Mouse (Mus musculus) cerebellum, postnatal 4 days (tissue): ENCODE results near the gene Pip4p1.

ENCODE experiments used
- DNase-seq, 2 experiments: peaks; one replicate each; pipeline ENCODE4 v3.0.0; 2022; ENCODE audit warnings: low spot score in 2 of 2, mixed read lengths in 1 of 2

Pip4p1 gene

DNA sequence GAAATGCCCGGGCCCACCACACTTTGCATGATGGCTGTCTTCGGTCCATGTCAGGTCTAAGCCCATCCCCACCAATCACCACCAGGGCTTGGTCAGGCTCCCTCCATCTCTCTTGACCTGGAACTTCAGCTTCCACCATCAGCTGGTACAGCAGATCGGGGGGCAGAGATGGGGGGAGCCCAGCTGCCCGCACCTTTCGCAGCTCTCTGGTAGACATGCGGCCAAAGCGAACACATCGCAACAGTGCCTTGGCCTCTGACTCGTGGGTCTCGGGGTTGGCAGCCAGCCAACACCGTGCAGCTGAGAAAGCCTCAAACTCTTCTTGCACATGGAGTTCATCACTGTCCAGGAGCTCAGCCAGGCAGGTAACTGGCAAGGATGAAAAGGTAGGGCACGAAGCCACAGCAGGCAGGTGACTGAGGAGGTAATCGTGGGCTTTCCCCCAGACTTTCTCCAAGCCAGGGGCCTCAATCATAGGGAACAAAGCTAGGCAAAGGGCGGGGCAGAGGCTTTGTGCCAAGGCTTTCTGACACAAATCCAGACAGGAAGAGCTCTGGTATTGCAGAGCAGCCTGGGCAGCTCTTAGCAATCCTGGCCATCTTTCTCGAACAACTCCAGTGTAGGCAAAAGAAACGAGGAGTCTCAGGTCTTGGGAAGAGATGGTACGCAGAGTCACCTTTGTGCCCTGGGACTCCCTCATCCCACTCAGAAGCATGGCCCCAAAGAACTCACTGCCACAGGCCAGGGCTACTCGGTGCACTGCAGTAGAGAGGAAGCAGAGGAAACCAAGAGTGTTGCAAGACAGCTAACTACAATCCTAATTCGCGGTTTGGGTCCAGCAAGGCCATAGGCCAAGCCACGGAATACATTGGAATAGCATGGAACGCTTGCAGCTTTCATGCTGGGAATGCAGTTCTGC lies 37.9 kb downstream of the Pip4p1 start:
- no peak for DNase-seq

- no peak for DNase-seq
Observed at GRCm38 (mm10) chr14:50892091-50892490, 38.6 kb downstream of the Pip4p1 start.

DNA sequence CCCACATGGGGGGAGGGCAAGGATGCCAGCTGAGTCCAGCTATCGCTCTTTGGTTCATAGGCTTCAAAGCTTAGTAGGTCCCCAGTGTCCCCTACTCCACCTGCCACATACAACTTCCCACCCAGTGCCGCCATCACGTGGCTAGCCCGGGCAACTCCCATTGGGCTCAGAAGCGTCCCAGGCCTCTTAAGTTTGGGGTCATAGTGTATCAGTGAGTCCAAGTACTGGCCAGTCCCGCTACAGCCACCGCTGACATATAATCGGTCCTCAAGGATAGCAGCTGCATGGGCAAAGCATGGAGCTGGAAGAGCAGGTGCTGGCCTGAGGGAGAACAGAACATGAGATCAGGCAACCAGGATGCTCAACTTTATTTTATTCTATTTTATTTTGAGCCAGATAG lies 39.0 kb downstream of the Pip4p1 start:
- DNase-seq: no peak

- no peak for DNase-seq
Observed at GRCm38 (mm10) chr14:50876236-50876950, 54.3 kb downstream of the Pip4p1 start.
